Mouse (Mus musculus): ENCODE data around the gene Tgfbr1.

Tgfbr1 gene

GRCm38 (mm10) chr4:47422946-47423345 is 69.9 kb downstream of the Tgfbr1 start:
- no peak for DNase-seq (ENCODE audit: low spot score)

GRCm38 (mm10) chr4:47424376-47424775 is 71.4 kb downstream of the Tgfbr1 start:
- DNase-seq (ENCODE audit: low spot score) = no peak

GRCm38 (mm10) chr4:47425247-47425830 is 72.3 kb downstream of the Tgfbr1 start:
- no peak for DNase-seq (ENCODE audit: low spot score)

GRCm38 (mm10) chr4:47427606-47428005 is 74.6 kb downstream of the Tgfbr1 start:
- no peak for DNase-seq (ENCODE audit: low spot score)

GRCm38 (mm10) chr4:47430557-47430956 is 77.5 kb downstream of the Tgfbr1 start:
- no peak for DNase-seq (ENCODE audit: low spot score)

- no peak for DNase-seq (ENCODE audit: low spot score)
These were observed 78.1 kb downstream of the Tgfbr1 start for GRCm38 (mm10) chr4:47431081-47431480.

GRCm38 (mm10) chr4:47432766-47433165 is 79.7 kb downstream of the Tgfbr1 start:
- DNase-seq (ENCODE audit: low spot score) = no peak

GRCm38 (mm10) chr4:47435131-47435530 is 82.1 kb downstream of the Tgfbr1 start:
- DNase-seq (ENCODE audit: low spot score) = no peak

- DNase-seq (ENCODE audit: low spot score) = no peak
These were observed 82.7 kb downstream of the Tgfbr1 start for GRCm38 (mm10) chr4:47435566-47436360.

- peak; percentile 62 for DNase-seq (ENCODE audit: low spot score)
These were observed 84.6 kb downstream of the Tgfbr1 start for GRCm38 (mm10) chr4:47437365-47438340.

GRCm38 (mm10) chr4:47438956-47439355 is 85.9 kb downstream of the Tgfbr1 start:
- DNase-seq (ENCODE audit: low spot score) = no peak

GRCm38 (mm10) chr4:47440951-47441350 is 87.9 kb downstream of the Tgfbr1 start:
- DNase-seq (ENCODE audit: low spot score) = no peak

GRCm38 (mm10) chr4:47448526-47448925 is 95.5 kb downstream of the Tgfbr1 start:
- no peak for DNase-seq (ENCODE audit: low spot score)

- no peak for DNase-seq (ENCODE audit: low spot score)
These were observed 96.1 kb downstream of the Tgfbr1 start for GRCm38 (mm10) chr4:47449116-47449515.

GRCm38 (mm10) chr4:47449586-47450522 is 96.8 kb downstream of the Tgfbr1 start:
- no peak for DNase-seq (ENCODE audit: low spot score)

All from T-cell, adult 2 months (primary cell).